Mouse (Mus musculus): ENCODE measurements around the gene Rab3gap2. TPM values are rescaled to one million over a fixed set of nuclear protein-coding genes. Genes with fewer than 3 reads are reported as not detected.

Gene Rab3gap2
- polyA plus RNA-seq, 1 experiment from 2014 or later, result 26.4 TPM

DNA sequence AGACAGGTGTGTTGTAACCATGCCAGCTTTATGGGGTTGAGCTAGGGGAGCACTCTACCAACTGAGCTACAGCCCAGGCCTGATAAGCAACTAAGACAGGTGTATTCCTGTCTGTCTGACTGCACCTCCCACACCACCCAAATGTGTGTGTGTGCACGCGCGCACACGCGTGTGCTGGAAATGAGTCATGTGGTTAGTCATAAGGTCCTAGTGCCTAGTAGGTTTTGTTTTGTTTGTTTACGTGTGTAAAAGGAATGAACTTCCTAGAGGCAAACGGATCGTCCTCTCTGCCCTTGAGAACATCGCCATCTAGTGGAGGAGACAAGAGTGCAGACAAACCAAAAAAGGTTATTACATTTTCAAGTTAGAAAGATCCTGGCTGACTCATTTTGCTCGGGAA lies 10.4 kb upstream of the Rab3gap2 start:
- 9% methylated on average over 10 of the region's 10 CpGs for WGBS
- DNase-seq (ENCODE audit: low spot score) (no peak), ATAC-seq (replicated peaks; ENCODE audit: low FRiP score) (peak; percentile 66)
- H3K27me3 ChIP-seq (replicated peaks; ENCODE audit: control insufficient read depth, insufficient read depth, low read length), result no peaks in the 10 kb centered on the region
- no peak overlapping the region for H3K27ac ChIP-seq (ENCODE audit: low read depth, low read length)
- no peaks in the 10 kb centered on the region for H3K36me3 ChIP-seq (ENCODE audit: control insufficient read depth, insufficient read depth, low read length)
- no peaks in the 10 kb centered on the region for H3K9me3 ChIP-seq (ENCODE audit: control insufficient read depth, low read length)
- no peak overlapping the region for H3K9ac ChIP-seq (ENCODE audit: low read depth, low read length)
- no peaks in the 10 kb centered on the region for H3K4me1 ChIP-seq (replicated peaks; ENCODE audit: control insufficient read depth, insufficient read depth, low read length)
- H3K4me2 ChIP-seq, result peak overlapping the region; percentile 48
- no peak overlapping the region; the same call in 1 of the 2 replicates for H3K4me3 ChIP-seq (ENCODE audit: low read depth, low read length)

DNA sequence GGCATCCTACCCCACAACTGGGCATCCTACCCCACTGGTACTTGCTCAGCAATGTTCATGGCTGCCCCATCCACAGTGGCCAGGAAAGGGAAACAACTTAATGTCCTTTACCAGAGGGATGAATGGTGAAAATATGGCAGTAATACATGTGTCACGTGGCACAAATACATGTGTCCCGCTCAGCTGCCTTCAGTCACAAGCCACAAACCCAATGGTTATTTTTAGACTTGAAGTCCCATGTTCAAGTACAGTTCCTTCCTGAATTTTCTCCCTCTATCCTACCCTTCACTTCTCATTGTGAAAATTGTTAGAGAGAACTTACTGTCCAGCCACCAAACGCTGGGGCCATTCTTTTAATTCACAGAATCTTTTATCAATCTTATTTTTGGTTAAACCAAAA lies 7.6 kb upstream of the Rab3gap2 start:
- Histone ChIP-seq H3K36me3 (ENCODE audit: control insufficient read depth, insufficient read depth, low read length) (no peaks in the 10 kb centered on the region), H3K27me3 (replicated peaks; ENCODE audit: control insufficient read depth, insufficient read depth, low read length) (no peaks in the 10 kb centered on the region), H3K4me3 (ENCODE audit: low read depth, low read length) (no peak overlapping the region), H3K9ac (ENCODE audit: low read depth, low read length) (no peak overlapping the region), H3K9me3 (ENCODE audit: control insufficient read depth, low read length) (no peaks in the 10 kb centered on the region), H3K27ac (ENCODE audit: low read depth, low read length) (no peak overlapping the region), H3K4me2 (no peak overlapping the region), H3K4me1 (replicated peaks; ENCODE audit: control insufficient read depth, insufficient read depth, low read length) (no peaks in the 10 kb centered on the region)
- ATAC-seq (replicated peaks; ENCODE audit: low FRiP score) (no peak), DNase-seq (ENCODE audit: low spot score) (no peak)
- 46% methylated on average over 3 of the region's 3 CpGs for WGBS

DNA sequence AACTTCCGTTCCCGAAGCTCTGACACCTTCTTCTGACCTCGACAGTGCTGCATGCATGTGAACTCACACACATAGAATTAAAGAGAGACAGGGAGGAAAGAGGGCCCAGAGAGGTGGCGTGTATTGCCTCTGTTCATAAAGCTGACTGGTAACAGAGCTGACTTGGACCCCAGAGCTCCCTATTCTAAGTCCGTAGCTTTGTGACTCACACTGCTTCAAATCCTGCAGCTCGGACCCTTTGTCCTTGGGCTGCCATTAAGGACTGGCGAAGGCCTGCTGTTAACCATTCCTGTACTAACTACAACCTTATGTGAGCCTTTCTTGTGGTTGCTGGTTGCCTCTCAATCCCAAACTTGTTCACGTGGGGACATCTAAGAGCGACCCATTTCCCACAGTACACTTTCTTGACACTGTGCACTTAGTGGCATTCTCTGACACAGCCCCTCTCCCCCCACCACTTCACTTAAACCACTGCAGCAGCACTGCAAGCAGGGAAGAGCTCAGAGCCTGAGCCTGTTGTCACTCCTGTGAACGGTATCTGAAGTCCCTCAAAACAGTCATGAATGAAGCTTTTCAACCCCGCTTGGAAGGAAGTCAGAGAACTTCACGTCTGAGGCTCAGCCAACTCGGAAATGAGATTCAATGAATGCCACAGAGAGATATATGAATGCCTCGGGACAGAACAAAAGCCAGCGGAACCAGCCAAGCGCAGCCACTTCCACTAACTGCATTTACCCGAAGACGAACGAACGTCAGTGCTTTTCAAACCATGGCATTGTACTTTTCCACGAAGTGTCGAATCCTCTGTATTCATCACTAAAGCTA lies 3.1 kb upstream of the Rab3gap2 start:
- H3K9ac ChIP-seq (ENCODE audit: low read depth, low read length), result no peak overlapping the region
- 73% methylated on average over 22 of the region's 22 CpGs for WGBS
- H3K4me3 ChIP-seq (ENCODE audit: low read depth, low read length), result no peak overlapping the region
- no peak overlapping the region for H3K4me2 ChIP-seq
- DNase-seq (ENCODE audit: low spot score) (no peak), ATAC-seq (replicated peaks; ENCODE audit: low FRiP score) (no peak)
- H3K4me1 ChIP-seq (replicated peaks; ENCODE audit: control insufficient read depth, insufficient read depth, low read length), result peaks cover 8% of the 10 kb centered on the region; the same call in 1 of the 2 replicates
- no peaks in the 10 kb centered on the region for H3K27me3 ChIP-seq (replicated peaks; ENCODE audit: control insufficient read depth, insufficient read depth, low read length)
- no peaks in the 10 kb centered on the region for H3K36me3 ChIP-seq (ENCODE audit: control insufficient read depth, insufficient read depth, low read length)
- H3K9me3 ChIP-seq (ENCODE audit: control insufficient read depth, low read length), result no peaks in the 10 kb centered on the region
- H3K27ac ChIP-seq (ENCODE audit: low read depth, low read length), result no peak overlapping the region

DNA sequence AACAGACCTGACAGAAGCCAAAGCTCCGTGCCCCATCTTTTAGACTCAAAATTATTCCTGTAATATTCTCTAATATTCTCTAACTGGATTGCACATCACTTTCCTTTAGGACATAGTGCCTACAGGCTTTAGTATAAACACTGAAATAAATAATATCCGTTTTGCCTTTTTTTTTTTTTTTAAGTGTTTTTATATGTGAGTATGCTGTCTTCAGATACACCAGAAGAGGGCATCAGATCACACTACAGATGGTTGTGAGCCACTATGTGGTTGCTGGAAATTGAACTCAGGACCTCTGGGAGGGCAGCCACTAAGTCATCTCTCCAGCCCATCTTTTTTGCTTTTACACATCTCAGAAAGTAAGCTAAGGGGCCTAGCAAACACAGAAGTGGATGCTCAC lies 1.9 kb upstream of the Rab3gap2 start:
- Histone ChIP-seq H3K4me2 (no peak overlapping the region), H3K9me3 (ENCODE audit: control insufficient read depth, low read length) (no peaks in the 10 kb centered on the region), H3K4me1 (replicated peaks; ENCODE audit: control insufficient read depth, insufficient read depth, low read length) (peaks cover 12% of the 10 kb centered on the region; the same call in 1 of the 2 replicates), H3K27ac (ENCODE audit: low read depth, low read length) (no peak overlapping the region), H3K36me3 (ENCODE audit: control insufficient read depth, insufficient read depth, low read length) (no peaks in the 10 kb centered on the region), H3K27me3 (replicated peaks; ENCODE audit: control insufficient read depth, insufficient read depth, low read length) (no peaks in the 10 kb centered on the region), H3K4me3 (ENCODE audit: low read depth, low read length) (no peak overlapping the region), H3K9ac (ENCODE audit: low read depth, low read length) (no peak overlapping the region)
- ATAC-seq (replicated peaks; ENCODE audit: low FRiP score), result no peak
- no peak for DNase-seq (ENCODE audit: low spot score)
- 89% methylated on average over 2 of the region's 2 CpGs for WGBS

DNA sequence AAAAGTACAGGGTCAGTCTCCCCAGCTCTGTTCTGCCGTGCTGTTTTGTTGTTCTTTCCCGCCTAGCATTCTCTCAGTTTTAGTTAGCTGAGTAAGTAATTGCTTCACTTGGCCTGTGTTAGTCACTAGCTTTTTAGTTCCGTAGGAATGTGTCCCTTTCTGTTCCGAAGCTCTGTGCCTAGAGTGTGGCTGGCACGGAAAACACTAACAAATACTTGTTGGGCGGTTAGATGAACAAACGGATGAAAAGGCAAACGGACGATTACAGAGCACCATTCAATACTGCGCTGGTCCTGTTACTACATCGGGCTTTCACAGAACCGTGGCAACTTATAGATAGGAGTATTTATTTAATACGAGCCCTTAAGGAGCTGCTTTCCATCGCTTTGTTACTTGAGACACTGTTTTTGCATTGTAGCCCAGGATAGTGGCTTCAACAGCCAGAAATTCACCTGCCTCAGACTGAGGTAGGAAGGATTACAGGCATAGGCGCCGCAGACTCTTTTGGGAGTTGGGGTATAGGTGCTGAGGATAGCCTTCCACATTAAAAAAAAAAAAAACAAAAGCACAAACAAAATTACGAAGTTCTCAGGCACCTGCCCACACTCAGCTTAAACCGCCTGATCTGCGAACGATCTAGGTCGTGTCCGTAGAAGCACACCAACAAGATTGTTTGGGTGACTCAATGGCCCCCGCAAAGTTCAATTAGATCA lies 565 bp upstream of the Rab3gap2 start:
- no peaks in the 10 kb centered on the region for H3K9me3 ChIP-seq (ENCODE audit: control insufficient read depth, low read length)
- H3K36me3 ChIP-seq (ENCODE audit: control insufficient read depth, insufficient read depth, low read length), result no peaks in the 10 kb centered on the region
- peaks cover 12% of the 10 kb centered on the region for H3K4me1 ChIP-seq (replicated peaks; ENCODE audit: control insufficient read depth, insufficient read depth, low read length)
- peak overlapping the region; percentile 67 for H3K9ac ChIP-seq (ENCODE audit: low read depth, low read length)
- H3K4me3 ChIP-seq (ENCODE audit: low read depth, low read length), result peak overlapping the region; percentile 74
- peak overlapping the region; percentile 93 for H3K4me2 ChIP-seq
- H3K27me3 ChIP-seq (replicated peaks; ENCODE audit: control insufficient read depth, insufficient read depth, low read length), result no peaks in the 10 kb centered on the region
- ATAC-seq (replicated peaks; ENCODE audit: low FRiP score) (peak; percentile 11; the same call in 1 of the 2 replicates), DNase-seq (ENCODE audit: low spot score) (no peak)
- whole genome bisulfite sequencing, result 5% methylated on average over 23 of the region's 23 CpGs
- H3K27ac ChIP-seq (ENCODE audit: low read depth, low read length), result peak overlapping the region; percentile 76

DNA sequence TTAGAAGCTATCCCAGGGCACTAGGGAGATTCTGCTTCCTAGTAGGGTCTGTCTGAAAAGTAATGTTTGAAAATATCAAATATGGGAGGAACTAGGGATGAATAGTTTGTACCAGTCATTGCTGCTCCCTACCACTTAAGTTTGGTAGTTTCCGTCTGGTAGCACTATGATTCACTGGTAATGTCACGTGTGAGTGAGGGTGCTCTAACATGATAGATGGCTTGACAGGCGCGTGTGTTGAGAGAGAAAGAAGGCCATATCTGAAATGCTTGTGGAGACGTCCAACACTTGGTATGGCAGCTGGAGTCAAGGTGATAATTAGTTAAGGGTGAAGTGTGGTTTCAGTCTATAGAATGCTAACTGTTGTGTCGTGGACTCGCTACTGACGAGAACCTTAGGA lies 1.2 kb downstream of the Rab3gap2 start:
- H3K4me2 ChIP-seq, result peak overlapping the region; percentile 93
- no peak for DNase-seq (ENCODE audit: low spot score)
- H3K27me3 ChIP-seq (replicated peaks; ENCODE audit: control insufficient read depth, insufficient read depth, low read length), result no peaks in the 10 kb centered on the region
- H3K36me3 ChIP-seq (ENCODE audit: control insufficient read depth, insufficient read depth, low read length), result no peaks in the 10 kb centered on the region
- H3K9ac ChIP-seq (ENCODE audit: low read depth, low read length), result peak overlapping the region; percentile 51; the same call in 1 of the 2 replicates
- no peak overlapping the region for H3K27ac ChIP-seq (ENCODE audit: low read depth, low read length)
- no peaks in the 10 kb centered on the region for H3K9me3 ChIP-seq (ENCODE audit: control insufficient read depth, low read length)
- H3K4me3 ChIP-seq (ENCODE audit: low read depth, low read length), result peak overlapping the region; percentile 74
- WGBS, result 48% methylated on average over 8 of the region's 8 CpGs
- H3K4me1 ChIP-seq (replicated peaks; ENCODE audit: control insufficient read depth, insufficient read depth, low read length), result peaks cover 12% of the 10 kb centered on the region
- ATAC-seq (replicated peaks; ENCODE audit: low FRiP score), result peak; percentile 48

DNA sequence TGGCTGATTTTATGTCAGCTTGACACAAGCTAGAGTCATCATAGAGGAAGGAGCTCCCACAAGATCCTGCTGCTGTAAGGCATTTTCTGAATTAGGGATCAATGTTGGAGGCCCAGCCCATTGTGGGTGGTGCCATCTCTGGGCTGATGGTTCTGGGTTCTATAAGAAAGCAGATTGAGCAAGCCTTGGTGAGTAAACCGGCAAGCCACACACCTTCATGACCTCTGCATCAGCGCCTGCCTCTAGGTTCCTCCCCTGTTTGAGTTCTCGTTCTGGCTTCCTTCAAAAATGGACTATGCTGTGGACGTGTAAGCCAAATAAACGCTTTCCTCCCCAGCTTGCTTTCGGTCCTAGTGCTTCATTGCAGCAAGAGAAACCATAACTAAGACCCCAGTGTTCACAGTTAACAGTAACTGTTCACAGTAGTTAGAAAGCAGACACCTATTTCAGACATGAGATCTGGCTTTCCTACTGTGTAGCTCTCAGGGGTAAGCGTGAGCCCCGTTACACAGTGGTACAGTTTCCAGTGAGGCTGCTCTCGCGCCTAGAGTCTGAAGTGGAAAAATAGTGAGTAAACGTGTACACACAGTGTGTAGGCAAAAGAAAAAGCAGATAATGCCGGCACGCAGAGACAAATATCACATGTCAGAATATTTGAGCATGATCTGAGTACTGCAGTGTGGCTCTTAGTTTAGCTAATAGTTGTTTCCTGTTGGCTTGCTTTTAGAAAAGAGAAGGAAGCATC lies 4.1 kb downstream of the Rab3gap2 start:
- H3K36me3 ChIP-seq (ENCODE audit: control insufficient read depth, insufficient read depth, low read length), result no peaks in the 10 kb centered on the region
- no peak overlapping the region for H3K9ac ChIP-seq (ENCODE audit: low read depth, low read length)
- H3K9me3 ChIP-seq (ENCODE audit: control insufficient read depth, low read length), result no peaks in the 10 kb centered on the region
- peaks cover 12% of the 10 kb centered on the region for H3K4me1 ChIP-seq (replicated peaks; ENCODE audit: control insufficient read depth, insufficient read depth, low read length)
- H3K27ac ChIP-seq (ENCODE audit: low read depth, low read length), result 0 out of 2 replicates have a peak overlapping the region, but pooled peaks have one; percentile 16
- ATAC-seq (replicated peaks; ENCODE audit: low FRiP score) (no peak), DNase-seq (ENCODE audit: low spot score) (no peak)
- WGBS, result 68% methylated on average over 13 of the region's 13 CpGs
- no peaks in the 10 kb centered on the region for H3K27me3 ChIP-seq (replicated peaks; ENCODE audit: control insufficient read depth, insufficient read depth, low read length)
- H3K4me3 ChIP-seq (ENCODE audit: low read depth, low read length), result no peak overlapping the region
- no peak overlapping the region for H3K4me2 ChIP-seq

DNA sequence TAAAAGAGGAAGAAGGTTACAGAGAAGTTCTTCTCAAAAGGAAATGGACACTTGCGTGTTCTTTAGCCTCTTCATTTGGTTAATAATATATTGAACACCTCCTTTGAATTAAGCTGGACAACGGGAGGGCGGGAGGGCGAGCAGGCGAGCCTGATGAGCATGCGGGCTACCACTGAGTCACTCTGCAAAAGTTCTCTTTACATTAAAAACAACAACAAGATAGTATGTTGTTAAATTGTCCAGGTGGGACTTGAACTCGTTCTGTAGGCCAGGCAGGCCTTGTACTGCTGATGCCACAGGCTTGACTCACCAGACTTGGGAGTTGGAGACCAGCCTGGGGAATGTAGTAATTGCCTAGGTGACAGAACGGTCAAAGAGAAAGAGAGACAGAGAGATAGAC lies 4.8 kb downstream of the Rab3gap2 start:
- peaks cover 12% of the 10 kb centered on the region for H3K4me1 ChIP-seq (replicated peaks; ENCODE audit: control insufficient read depth, insufficient read depth, low read length)
- H3K4me3 ChIP-seq (ENCODE audit: low read depth, low read length), result no peak overlapping the region
- H3K9me3 ChIP-seq (ENCODE audit: control insufficient read depth, low read length), result no peaks in the 10 kb centered on the region
- H3K27ac ChIP-seq (ENCODE audit: low read depth, low read length), result no peak overlapping the region
- H3K27me3 ChIP-seq (replicated peaks; ENCODE audit: control insufficient read depth, insufficient read depth, low read length), result no peaks in the 10 kb centered on the region
- no peaks in the 10 kb centered on the region for H3K36me3 ChIP-seq (ENCODE audit: control insufficient read depth, insufficient read depth, low read length)
- no peak overlapping the region for H3K9ac ChIP-seq (ENCODE audit: low read depth, low read length)
- no peak overlapping the region for H3K4me2 ChIP-seq
- WGBS, result 89% methylated on average over 8 of the region's 8 CpGs
- ATAC-seq (replicated peaks; ENCODE audit: low FRiP score) (no peak), DNase-seq (ENCODE audit: low spot score) (no peak)

All from liver, embryonic 11.5 days (tissue).